Mouse (Mus musculus): ENCODE data around the gene Sema7a.

Sema7a gene

GRCm38 (mm10) chr9:57938225-57939055 lies 1.5 kb upstream of the Sema7a start:
- peak in 1 of 2 experiments; percentile 34 for DNase-seq

- DNase-seq: peak in 1 of 2 experiments; percentile 58
Measured at GRCm38 (mm10) chr9:57940349-57940794, 460 bp downstream of the Sema7a start.

DNA sequence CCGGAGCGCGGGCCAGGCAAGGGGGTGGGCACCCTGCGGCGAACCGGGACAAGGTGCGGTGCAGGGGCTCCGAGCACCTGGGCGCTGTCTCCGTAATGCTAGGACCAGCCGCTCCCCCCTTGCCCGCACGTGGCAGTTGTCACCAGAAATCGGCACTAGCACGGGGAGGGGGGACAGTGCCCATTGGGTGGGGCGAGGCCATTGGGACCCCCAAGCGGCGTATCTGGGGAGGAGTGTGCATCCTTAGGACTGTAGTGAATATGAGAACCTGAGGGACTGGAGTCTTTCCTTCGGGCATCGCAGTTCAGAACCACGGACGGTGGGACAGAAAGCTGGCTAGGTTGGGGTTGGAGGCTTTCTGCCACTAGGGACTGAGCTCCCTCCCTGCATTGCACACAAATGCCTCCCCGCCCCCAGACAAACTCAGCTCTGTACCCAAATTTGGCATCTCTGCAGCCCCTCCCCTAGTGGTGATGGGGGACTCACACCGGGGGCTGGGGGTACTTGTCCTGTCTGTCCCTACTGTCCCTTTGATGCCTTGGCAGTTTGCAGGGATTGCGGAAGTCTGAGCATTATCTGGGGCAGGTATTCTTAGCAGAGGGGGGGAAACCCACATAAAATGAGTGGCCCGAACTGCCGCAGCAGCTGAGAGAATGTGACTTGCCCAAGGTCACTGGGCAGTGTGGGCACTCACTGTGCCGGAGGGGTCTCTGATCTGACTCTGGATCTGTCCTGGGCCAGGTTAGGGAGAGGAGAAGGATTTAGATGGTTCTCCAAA lies 1.1 kb downstream of the Sema7a start:
- DNase-seq: peak in 1 of 2 experiments; percentile 50

DNA sequence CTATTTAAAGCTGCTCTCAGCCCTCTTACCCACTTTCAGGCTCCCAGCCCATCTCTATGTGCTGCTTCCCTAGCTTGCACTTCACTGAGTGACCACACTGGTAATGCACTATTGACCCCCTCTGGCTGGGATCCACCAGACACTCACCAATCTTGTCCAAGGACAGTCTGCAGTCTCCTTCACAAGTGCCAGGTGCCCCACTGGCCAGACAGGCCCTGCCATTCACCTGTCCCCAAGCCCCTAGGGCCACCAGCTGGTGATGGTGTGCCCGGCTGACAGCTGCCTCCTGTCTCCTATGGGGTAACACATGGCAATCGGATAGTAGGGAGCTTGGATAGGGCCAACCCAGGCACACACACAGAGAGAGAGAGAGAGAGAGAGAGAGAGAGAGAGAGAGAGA lies 2.1 kb downstream of the Sema7a start:
- peak; percentile 71 to 76 for DNase-seq

DNA sequence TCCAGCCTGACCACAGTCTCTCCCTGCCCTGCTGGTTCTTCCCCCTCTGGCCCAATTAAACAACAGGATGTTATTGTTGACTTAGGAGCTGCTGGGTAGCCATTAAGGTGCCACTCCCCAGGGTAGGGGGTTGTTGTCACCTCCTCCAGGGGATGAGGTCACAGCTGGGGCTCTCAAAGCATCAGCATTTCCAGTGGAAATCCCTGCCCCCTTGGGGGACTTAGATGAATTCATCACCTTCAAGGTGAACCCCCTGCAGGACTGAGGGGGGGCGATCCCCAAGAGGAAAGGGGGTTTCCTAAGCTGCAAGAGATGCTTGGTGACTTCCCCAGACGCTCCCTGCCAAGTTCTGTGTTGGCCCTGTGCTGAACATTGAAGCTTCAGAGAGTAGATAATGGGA lies 3.2 kb downstream of the Sema7a start:
- DNase-seq: no peak

- DNase-seq: peak; percentile 77 to 79
Measured at GRCm38 (mm10) chr9:57944572-57944971, 4.7 kb downstream of the Sema7a start.

DNA sequence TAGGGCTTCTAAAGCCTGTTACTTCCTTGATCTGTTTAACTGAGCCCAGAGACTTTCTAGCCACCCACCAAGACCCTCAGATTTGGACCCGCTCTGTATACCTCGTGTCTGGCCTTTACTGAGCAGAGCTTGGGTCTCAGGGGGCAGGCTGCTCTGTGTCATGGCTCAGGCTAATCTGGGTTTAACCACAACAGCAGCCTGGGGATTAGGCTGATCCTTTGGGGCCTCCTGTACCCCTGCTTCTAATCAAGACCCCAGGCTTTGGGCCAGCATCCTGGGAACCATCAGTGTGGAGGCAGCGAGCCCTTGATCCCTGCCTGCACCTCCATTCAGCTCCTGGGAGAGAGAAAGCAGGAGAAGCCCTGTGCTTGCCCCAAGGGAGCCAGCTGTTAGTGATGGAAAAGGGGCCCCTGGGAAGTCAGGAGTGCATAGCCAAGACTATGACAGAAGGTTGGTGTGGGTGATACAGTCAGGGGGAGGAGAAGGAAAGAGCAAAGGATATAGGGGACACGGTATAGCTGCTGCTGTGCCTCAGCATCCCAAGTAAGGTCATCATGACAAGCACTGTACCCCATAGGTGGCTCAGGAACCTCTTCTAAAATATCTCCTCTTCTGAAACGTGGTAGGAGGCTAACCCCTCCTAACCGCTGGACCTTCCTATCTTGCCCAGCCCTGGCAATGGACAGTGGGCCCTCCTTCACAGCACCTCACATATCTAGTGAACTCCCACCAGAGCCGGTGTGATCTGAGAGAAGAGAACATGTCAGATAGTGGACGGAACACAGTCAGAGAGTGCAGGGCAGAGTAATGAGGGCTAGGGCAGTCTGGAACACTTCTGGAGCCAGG lies 6.1 kb downstream of the Sema7a start:
- DNase-seq: no peak

DNA sequence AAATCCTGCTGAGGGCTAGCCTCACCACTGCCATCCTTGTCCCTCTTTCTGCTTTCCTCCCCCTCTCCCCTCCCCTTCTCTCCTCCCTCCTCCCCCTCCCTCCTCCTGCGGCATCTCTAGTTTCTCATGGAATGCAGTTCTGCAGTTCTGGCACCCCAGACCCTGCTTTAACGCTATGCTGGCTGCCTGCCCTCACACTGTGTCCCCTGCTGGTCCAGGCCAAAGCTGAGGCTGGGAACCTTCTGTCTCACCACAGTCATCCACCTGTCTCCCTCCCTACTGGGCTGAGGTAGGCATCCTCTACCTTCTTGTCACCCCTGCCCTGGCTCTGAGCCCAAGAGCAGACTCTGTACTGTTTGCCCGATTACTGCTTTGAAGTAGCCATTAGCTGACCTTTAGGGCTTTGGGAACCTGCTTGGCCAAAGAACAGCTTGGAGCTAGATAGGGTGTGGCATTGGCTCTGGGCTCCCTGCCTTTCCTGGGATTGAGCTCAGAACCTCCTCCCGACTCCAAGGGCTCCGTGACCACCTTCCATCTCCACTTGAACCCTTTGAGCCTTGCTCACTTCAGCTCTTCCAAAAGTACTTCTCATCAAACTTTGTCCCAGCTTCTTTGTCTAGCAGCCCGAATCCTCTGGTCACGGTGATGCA lies 7.6 kb downstream of the Sema7a start:
- DNase-seq: peak; percentile 81 to 85

DNA sequence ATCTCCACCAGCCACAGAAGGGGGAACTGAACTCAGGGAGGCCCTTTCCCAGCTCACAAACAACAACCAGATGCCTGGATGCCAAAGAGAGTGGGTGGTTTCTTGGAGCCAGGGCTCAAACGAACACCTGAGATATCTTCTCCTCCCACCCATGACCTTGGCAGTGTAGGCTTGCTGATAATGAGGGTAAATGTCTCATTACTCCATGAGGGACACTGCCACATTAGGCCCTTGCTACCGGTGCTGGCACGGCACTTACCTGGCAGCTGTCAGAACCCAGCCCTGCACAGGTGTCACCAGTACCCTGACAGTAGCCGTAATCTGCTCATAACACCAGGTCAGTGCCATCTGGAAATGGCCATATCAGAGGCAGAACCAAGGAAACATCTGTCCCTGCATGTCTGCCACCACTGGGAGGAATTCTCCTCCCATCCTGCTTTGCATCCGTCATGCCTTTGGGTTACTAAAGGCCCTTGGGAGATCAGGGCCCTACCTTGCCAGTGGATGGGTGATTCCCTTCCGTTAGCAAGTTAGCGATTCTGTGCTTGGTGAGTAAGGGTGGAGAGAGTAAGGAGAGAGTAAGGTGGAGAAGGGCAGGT lies 8.5 kb downstream of the Sema7a start:
- DNase-seq: no peak

DNA sequence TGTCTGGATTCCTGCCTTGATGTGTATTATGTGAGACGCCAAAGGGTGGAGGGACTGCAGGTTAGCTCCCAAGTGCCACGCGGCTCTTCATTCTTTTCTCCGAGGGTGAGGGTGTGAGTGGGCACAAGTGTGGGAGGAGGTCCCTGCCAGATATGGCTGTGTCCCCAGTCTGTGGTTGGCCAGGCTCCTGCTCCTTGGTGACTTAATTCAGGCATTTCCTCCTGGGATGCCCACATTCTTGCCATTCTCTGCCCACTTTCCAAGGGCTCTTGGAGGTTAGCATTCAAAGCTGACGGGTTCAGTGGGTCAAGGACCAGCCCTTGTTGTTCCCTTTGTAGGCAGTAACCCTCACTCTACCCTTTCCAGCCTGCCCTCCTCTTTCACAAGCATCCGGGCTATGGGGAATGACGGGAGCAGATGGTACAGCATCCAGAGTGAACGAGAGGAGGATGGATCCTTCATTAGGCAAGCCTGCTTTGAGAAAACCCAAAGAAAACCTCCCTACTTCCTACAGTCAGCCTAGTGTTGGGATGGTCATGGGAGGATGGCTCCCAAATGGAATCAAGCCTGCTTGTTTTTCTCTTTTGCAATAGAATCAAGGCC lies 9.3 kb downstream of the Sema7a start:
- no peak for DNase-seq

- DNase-seq: no peak
Measured at GRCm38 (mm10) chr9:57949879-57950278, 10.0 kb downstream of the Sema7a start.

DNA sequence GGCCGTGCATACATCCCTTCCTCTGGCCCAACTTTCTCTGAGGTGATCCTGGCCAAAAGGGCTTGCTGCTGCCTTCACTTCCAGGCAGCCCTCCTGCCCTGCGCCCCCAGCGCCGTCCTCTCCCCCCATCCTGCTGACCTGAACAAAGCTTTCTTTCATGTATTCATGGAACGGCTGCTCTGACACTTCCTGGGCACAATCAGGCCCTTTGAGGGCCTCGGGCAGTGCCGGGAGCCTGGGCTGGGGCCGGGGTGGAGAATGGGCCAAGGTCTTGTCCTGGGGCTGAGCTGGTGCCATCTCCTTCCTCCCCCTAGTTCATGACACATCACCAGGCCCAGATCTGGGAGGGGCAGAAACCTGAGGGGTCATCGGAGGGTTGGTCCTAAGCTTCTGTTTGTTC lies 10.6 kb downstream of the Sema7a start:
- no peak for DNase-seq

- no peak for DNase-seq
Measured at GRCm38 (mm10) chr9:57951993-57952392, 12.1 kb downstream of the Sema7a start.

DNA sequence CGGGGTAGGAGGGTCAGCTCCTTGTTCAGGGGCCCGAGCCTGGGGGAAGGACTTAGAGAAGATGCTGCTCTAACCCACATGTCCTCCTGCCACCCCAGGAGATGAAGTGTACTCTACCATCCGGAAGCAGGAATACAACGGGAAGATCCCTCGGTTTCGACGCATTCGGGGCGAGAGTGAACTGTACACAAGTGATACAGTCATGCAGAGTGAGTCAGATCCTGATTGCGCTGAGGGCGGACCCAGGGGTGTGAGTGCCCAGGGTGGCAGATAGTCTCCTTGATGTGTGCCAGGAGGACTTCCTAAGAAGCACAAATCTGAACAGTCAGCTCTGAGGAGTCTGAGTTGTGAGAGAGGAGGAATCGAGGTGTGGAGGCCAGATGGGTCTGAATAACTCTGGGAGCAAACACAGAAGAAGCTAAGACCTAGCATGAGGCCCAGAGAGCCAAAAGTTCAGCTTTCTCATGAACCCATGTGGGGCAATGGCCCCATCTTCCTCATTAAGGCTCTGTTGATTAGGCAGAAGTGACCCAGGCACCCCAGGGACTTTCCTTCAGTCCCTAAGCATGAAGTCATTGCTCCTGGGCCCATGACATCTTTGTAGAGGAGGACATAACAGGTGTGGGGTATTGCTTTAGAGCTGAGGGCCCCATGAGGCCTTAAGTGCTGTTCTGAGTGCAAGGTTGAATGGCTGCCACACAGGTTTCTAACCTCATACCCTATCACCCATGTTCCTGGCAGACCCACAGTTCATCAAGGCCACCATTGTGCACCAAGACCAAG lies 15.2 kb downstream of the Sema7a start:
- no peak for DNase-seq

DNA sequence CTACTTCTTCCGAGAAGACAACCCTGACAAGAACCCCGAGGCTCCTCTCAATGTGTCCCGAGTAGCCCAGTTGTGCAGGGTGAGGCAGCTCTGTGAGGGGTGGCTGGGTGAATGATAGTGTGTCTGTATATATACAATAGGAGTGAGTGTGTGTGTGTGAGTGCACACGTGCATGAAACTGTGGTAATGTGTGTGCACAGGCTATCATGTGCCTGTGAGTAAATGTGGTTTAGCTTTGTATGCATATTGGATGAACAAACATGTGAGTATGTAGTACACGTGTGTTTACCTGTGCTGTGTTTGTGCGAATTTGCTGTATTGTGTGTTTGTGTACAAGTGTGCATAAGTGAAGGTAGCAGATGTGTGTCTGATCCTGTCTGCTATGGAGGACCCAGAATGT lies 15.9 kb downstream of the Sema7a start:
- no peak for DNase-seq

- no peak for DNase-seq
Measured at GRCm38 (mm10) chr9:57956196-57956837, 16.4 kb downstream of the Sema7a start.

GRCm38 (mm10) chr9:57956838-57957236 lies 16.9 kb downstream of the Sema7a start:
- DNase-seq: no peak

- DNase-seq: no peak
Measured at GRCm38 (mm10) chr9:57958615-57959014, 18.7 kb downstream of the Sema7a start.

GRCm38 (mm10) chr9:57959399-57959798 lies 19.5 kb downstream of the Sema7a start:
- no peak for DNase-seq

Measured in cerebellum, postnatal 36 days (tissue).